Mouse (Mus musculus): ENCODE measurements around the gene Srsf10. TPM values are rescaled to one million over a fixed set of nuclear protein-coding genes. Genes with fewer than 3 reads are reported as not detected.

Gene Srsf10
- polyA plus RNA-seq, 1 experiment: 37.2 TPM

- TF ChIP-seq CTCF (IDR thresholded peaks at IDR 0.05; ENCODE audit: control insufficient read depth, insufficient read depth, insufficient read length): no peak
- no peak for TF ChIP-seq MAX (IDR thresholded peaks at IDR 0.05)
- no peak for TF ChIP-seq USF1 (IDR thresholded peaks at IDR 0.05; ENCODE audit: low read depth)
- peak overlapping the region; percentile 96 for H3K4me3 ChIP-seq (ENCODE audit: insufficient read depth, poor library complexity, severe bottlenecking)
- H3K36me3 ChIP-seq (ENCODE audit: control insufficient read depth, insufficient read depth): peaks cover 42% of the 10 kb centered on the region
- peaks cover 60% of the 10 kb centered on the region for H3K79me2 ChIP-seq (ENCODE audit: control insufficient read depth, insufficient read depth)
- peak overlapping the region; percentile 91 for H3ac ChIP-seq (ENCODE audit: control insufficient read depth, insufficient read length, low read depth)
- H3K27me3 ChIP-seq (ENCODE audit: control insufficient read depth, insufficient read depth, insufficient read length): no peaks in the 10 kb centered on the region
- H3K79me3 ChIP-seq (ENCODE audit: low read depth): peaks cover 51% of the 10 kb centered on the region
Measured at GRCm38 (mm10) chr4:135856223-135857091, 910 bp downstream of the Srsf10 start.

- H3K36me3 ChIP-seq (ENCODE audit: control insufficient read depth, insufficient read depth): peaks cover 53% of the 10 kb centered on the region
- TF ChIP-seq CTCF (IDR thresholded peaks at IDR 0.05; ENCODE audit: control insufficient read depth, insufficient read depth, insufficient read length): no peak
- TF ChIP-seq MYOG (IDR thresholded peaks at IDR 0.05; ENCODE audit: control insufficient read depth, extremely low read depth, insufficient read length): no peak
- no peak for TF ChIP-seq MYOD1 (IDR thresholded peaks at IDR 0.05; ENCODE audit: control insufficient read depth, insufficient read length, low read depth)
- TF ChIP-seq MAX (IDR thresholded peaks at IDR 0.05): no peak
- no peak for TF ChIP-seq FOSL1 (IDR thresholded peaks at IDR 0.05; ENCODE audit: insufficient read depth, low read length, poor library complexity, severe bottlenecking)
- peak overlapping the region; percentile 96 for H3K4me3 ChIP-seq (ENCODE audit: insufficient read depth, poor library complexity, severe bottlenecking)
- peak overlapping the region; percentile 45 for H3ac ChIP-seq (ENCODE audit: control insufficient read depth, insufficient read length, low read depth)
- H3K27me3 ChIP-seq (ENCODE audit: control insufficient read depth, insufficient read depth, insufficient read length): no peaks in the 10 kb centered on the region
- H3K79me3 ChIP-seq (ENCODE audit: low read depth): peaks cover 63% of the 10 kb centered on the region
- peaks cover 73% of the 10 kb centered on the region for H3K79me2 ChIP-seq (ENCODE audit: control insufficient read depth, insufficient read depth)
Measured at GRCm38 (mm10) chr4:135857597-135858186, 2.1 kb downstream of the Srsf10 start.

GRCm38 (mm10) chr4:135868996-135869395, 13.4 kb downstream of the Srsf10 start:
- Histone ChIP-seq H3K27me3 (ENCODE audit: control insufficient read depth, insufficient read depth, insufficient read length) (no peaks in the 10 kb centered on the region), H3K4me3 (ENCODE audit: insufficient read depth, poor library complexity, severe bottlenecking) (no peak overlapping the region), H3K79me3 (ENCODE audit: low read depth) (peaks cover 65% of the 10 kb centered on the region), H3ac (ENCODE audit: control insufficient read depth, insufficient read length, low read depth) (no peak overlapping the region), H3K36me3 (ENCODE audit: control insufficient read depth, insufficient read depth) (peaks cover 63% of the 10 kb centered on the region), H3K79me2 (ENCODE audit: control insufficient read depth, insufficient read depth) (peaks cover 91% of the 10 kb centered on the region)
- TF ChIP-seq MYOD1 (IDR thresholded peaks at IDR 0.05; ENCODE audit: control insufficient read depth, insufficient read length, low read depth) (no peak), MAX (IDR thresholded peaks at IDR 0.05) (no peak), CTCF (IDR thresholded peaks at IDR 0.05; ENCODE audit: control insufficient read depth, insufficient read depth, insufficient read length) (no peak), FOSL1 (IDR thresholded peaks at IDR 0.05; ENCODE audit: insufficient read depth, low read length, poor library complexity, severe bottlenecking) (no peak), MYOG (IDR thresholded peaks at IDR 0.05; ENCODE audit: control insufficient read depth, extremely low read depth, insufficient read length) (no peak), CEBPB (IDR thresholded peaks at IDR 0.05; ENCODE audit: low read depth) (no peak), USF1 (IDR thresholded peaks at IDR 0.05; ENCODE audit: low read depth) (no peak)

GRCm38 (mm10) chr4:135870227-135871023, 14.9 kb downstream of the Srsf10 start:
- Histone ChIP-seq H3K27me3 (ENCODE audit: control insufficient read depth, insufficient read depth, insufficient read length) (no peaks in the 10 kb centered on the region), H3K36me3 (ENCODE audit: control insufficient read depth, insufficient read depth) (peaks cover 64% of the 10 kb centered on the region), H3K79me3 (ENCODE audit: low read depth) (peaks cover 55% of the 10 kb centered on the region), H3ac (ENCODE audit: control insufficient read depth, insufficient read length, low read depth) (no peak overlapping the region), H3K79me2 (ENCODE audit: control insufficient read depth, insufficient read depth) (peaks cover 78% of the 10 kb centered on the region), H3K4me3 (ENCODE audit: insufficient read depth, poor library complexity, severe bottlenecking) (no peak overlapping the region)
- no peak for TF ChIP-seq CTCF (IDR thresholded peaks at IDR 0.05; ENCODE audit: control insufficient read depth, insufficient read depth, insufficient read length)
- no peak for TF ChIP-seq USF1 (IDR thresholded peaks at IDR 0.05; ENCODE audit: low read depth)
- TF ChIP-seq MYOD1 (IDR thresholded peaks at IDR 0.05; ENCODE audit: control insufficient read depth, insufficient read length, low read depth): no peak
- no peak for TF ChIP-seq MYOG (IDR thresholded peaks at IDR 0.05; ENCODE audit: control insufficient read depth, extremely low read depth, insufficient read length)
- TF ChIP-seq MAX (IDR thresholded peaks at IDR 0.05): no peak
- TF ChIP-seq FOSL1 (IDR thresholded peaks at IDR 0.05; ENCODE audit: insufficient read depth, low read length, poor library complexity, severe bottlenecking): no peak
- no peak for TF ChIP-seq CEBPB (IDR thresholded peaks at IDR 0.05; ENCODE audit: low read depth)

- Histone ChIP-seq H3ac (ENCODE audit: control insufficient read depth, insufficient read length, low read depth) (peak overlapping the region; percentile 19), H3K79me2 (ENCODE audit: control insufficient read depth, insufficient read depth) (peaks cover 62% of the 10 kb centered on the region), H3K4me3 (ENCODE audit: insufficient read depth, poor library complexity, severe bottlenecking) (peak overlapping the region; percentile 47), H3K36me3 (ENCODE audit: control insufficient read depth, insufficient read depth) (peaks cover 48% of the 10 kb centered on the region), H3K27me3 (ENCODE audit: control insufficient read depth, insufficient read depth, insufficient read length) (no peaks in the 10 kb centered on the region), H3K79me3 (ENCODE audit: low read depth) (peaks cover 44% of the 10 kb centered on the region)
- TF ChIP-seq CEBPB (IDR thresholded peaks at IDR 0.05; ENCODE audit: low read depth) (no peak), MYOD1 (IDR thresholded peaks at IDR 0.05; ENCODE audit: control insufficient read depth, insufficient read length, low read depth) (no peak), MAX (IDR thresholded peaks at IDR 0.05) (no peak), FOSL1 (IDR thresholded peaks at IDR 0.05; ENCODE audit: insufficient read depth, low read length, poor library complexity, severe bottlenecking) (no peak), USF1 (IDR thresholded peaks at IDR 0.05; ENCODE audit: low read depth) (no peak), MYOG (IDR thresholded peaks at IDR 0.05; ENCODE audit: control insufficient read depth, extremely low read depth, insufficient read length) (no peak), CTCF (IDR thresholded peaks at IDR 0.05; ENCODE audit: control insufficient read depth, insufficient read depth, insufficient read length) (no peak)
Measured at GRCm38 (mm10) chr4:135872015-135872414, 16.5 kb downstream of the Srsf10 start.

All from C2C12 (cell line).